Mouse (Mus musculus) stomach, embryonic 16.5 days (tissue): ENCODE data around the gene Nuak1. TPM values are rescaled to one million over a fixed set of nuclear protein-coding genes. Genes with fewer than 3 reads are reported as not detected.

Experiments
- ATAC-seq: fragments of 200-750 bp; cut with Nextera tagmentation; 2 replicates; pipeline ENCODE4 v1.8.0; 2017; ENCODE audit warnings: moderate number of reproducible peaks, moderate TSS enrichment; ENCODE audit not compliant: insufficient read depth, low FRiP score
- H3K27ac ChIP-seq: fragments of 300-500 bp; sonication (generic); 2 replicates; pipeline ENCODE4 v1.5.1; 2014; ENCODE audit warnings: low read length
- H3K27me3 ChIP-seq: fragments of 300-500 bp; sonication (generic); 2 replicates; pipeline ENCODE4 v1.6.1; 2014; ENCODE audit warnings: low read length, control low read depth, mixed read lengths; ENCODE audit not compliant: control insufficient read depth, insufficient read depth
- H3K36me3 ChIP-seq: fragments of 300-500 bp; sonication (generic); 2 replicates; pipeline ENCODE4 v1.6.1; 2014; ENCODE audit warnings: low read length; ENCODE audit not compliant: control insufficient read depth, insufficient read depth
- H3K4me1 ChIP-seq: fragments of 300-500 bp; sonication (generic); 2 replicates; pipeline ENCODE4 v1.6.1; 2014; ENCODE audit warnings: low read length, control low read depth, mixed read lengths; ENCODE audit not compliant: control insufficient read depth, insufficient read depth
- H3K4me2 ChIP-seq: fragments of 300-500 bp; sonication (generic); 2 replicates; pipeline ENCODE4 v1.6.1; 2014; ENCODE audit warnings: low read depth, low read length, mixed read lengths
- H3K4me3 ChIP-seq: fragments of 300-500 bp; sonication (generic); replicated peaks from 2 replicates; pipeline ENCODE4 v1.5.1; 2014; ENCODE audit warnings: mild to moderate bottlenecking, low read length
- H3K9ac ChIP-seq: fragments of 300-500 bp; sonication (generic); 2 replicates; pipeline ENCODE4 v1.6.1; 2014; ENCODE audit warnings: low read length
- H3K9me3 ChIP-seq: fragments of 300-500 bp; sonication (generic); replicated peaks from 2 replicates; pipeline ENCODE4 v1.6.1; 2016; ENCODE audit warnings: low read length, control low read depth; ENCODE audit not compliant: control insufficient read depth
- WGBS: fragments of 180-500 bp; shearing (Covaris S2); extraction: QIAGEN DNeasy Blood & Tissue Kit; methylation state at CpG from one replicate; pipeline ENCODE4 v1.1.7; 2014; 5-methylcytosine and 5-hydroxymethylcytosine counted together
- polyA plus RNA-seq: library from polyadenylated mRNA; unstranded; fragments of >200 nt; fragmentation: Nextera tagmentation; extraction: Ambion mirVana; gene quantifications from 2 replicates; pipeline ENCODE4 v1.2.1, GENCODE M21; 2015

Nuak1 gene
- polyA plus RNA-seq, 1 experiment from 2014 or later: 1.1 TPM

- peak overlapping the region; percentile 17; the same call in 1 of the 2 replicates for H3K9ac ChIP-seq
- no peak overlapping the region for H3K27ac ChIP-seq
Observed at GRCm38 (mm10) chr10:84392027-84392722, 48.2 kb downstream of the Nuak1 start.

GRCm38 (mm10) chr10:84389707-84390106 is 50.7 kb downstream of the Nuak1 start:
- H3K27ac ChIP-seq: no peak overlapping the region
- ATAC-seq: no peak
- WGBS: 72% methylated on average over 5 of the region's 5 CpGs

More at GRCm38 (mm10) chr10:84392027-84392722, 48.2 kb downstream of the Nuak1 start:
- Histone ChIP-seq H3K4me3 (no peak overlapping the region), H3K36me3 (no peaks in the 10 kb centered on the region), H3K9me3 (no peaks in the 10 kb centered on the region), H3K4me2 (no peak overlapping the region), H3K4me1 (peaks cover 42% of the 10 kb centered on the region), H3K27me3 (no peaks in the 10 kb centered on the region)
- 17% methylated on average over 14 of the region's 14 CpGs for WGBS
- no peak for ATAC-seq

GRCm38 (mm10) chr10:84388357-84389141 is 51.8 kb downstream of the Nuak1 start:
- Histone ChIP-seq H3K4me1 (peaks cover 39% of the 10 kb centered on the region), H3K9me3 (no peaks in the 10 kb centered on the region), H3K9ac (no peak overlapping the region), H3K4me2 (peak overlapping the region; percentile 40), H3K36me3 (no peaks in the 10 kb centered on the region), H3K27me3 (no peaks in the 10 kb centered on the region), H3K27ac (peak overlapping the region; percentile 17; the same call in 1 of the 2 replicates), H3K4me3 (no peak overlapping the region)
- ATAC-seq: peak; percentile 19; the same call in 1 of the 2 replicates
- 30% methylated on average over 22 of the region's 22 CpGs for WGBS

More at GRCm38 (mm10) chr10:84389707-84390106, 50.7 kb downstream of the Nuak1 start:
- Histone ChIP-seq H3K9me3 (no peaks in the 10 kb centered on the region), H3K36me3 (no peaks in the 10 kb centered on the region), H3K4me2 (no peak overlapping the region), H3K4me3 (no peak overlapping the region), H3K9ac (no peak overlapping the region), H3K27me3 (no peaks in the 10 kb centered on the region), H3K4me1 (peaks cover 30% of the 10 kb centered on the region)

- Histone ChIP-seq H3K36me3 (no peaks in the 10 kb centered on the region), H3K4me1 (peaks cover 38% of the 10 kb centered on the region), H3K27me3 (no peaks in the 10 kb centered on the region), H3K9me3 (no peaks in the 10 kb centered on the region), H3K4me3 (no peak overlapping the region), H3K4me2 (no peak overlapping the region), H3K27ac (no peak overlapping the region), H3K9ac (no peak overlapping the region)
- no peak for ATAC-seq
- WGBS: 59% methylated on average over 4 of the region's 4 CpGs
Observed at GRCm38 (mm10) chr10:84387338-84387737, 53.1 kb downstream of the Nuak1 start.

- no peak overlapping the region for H3K4me2 ChIP-seq
- H3K36me3 ChIP-seq: no peaks in the 10 kb centered on the region
- H3K27ac ChIP-seq: no peak overlapping the region
- WGBS: 65% methylated on average over 13 of the region's 13 CpGs
- no peaks in the 10 kb centered on the region for H3K27me3 ChIP-seq
- no peaks in the 10 kb centered on the region for H3K9me3 ChIP-seq
- ATAC-seq: no peak
- H3K4me3 ChIP-seq: no peak overlapping the region
- no peak overlapping the region for H3K9ac ChIP-seq
- H3K4me1 ChIP-seq: peaks cover 32% of the 10 kb centered on the region
Observed at GRCm38 (mm10) chr10:84386625-84387242, 53.7 kb downstream of the Nuak1 start.

GRCm38 (mm10) chr10:84386214-84386613 is 54.2 kb downstream of the Nuak1 start:
- Histone ChIP-seq H3K9me3 (no peaks in the 10 kb centered on the region), H3K4me1 (peaks cover 32% of the 10 kb centered on the region), H3K27me3 (no peaks in the 10 kb centered on the region), H3K27ac (no peak overlapping the region), H3K36me3 (no peaks in the 10 kb centered on the region), H3K4me2 (no peak overlapping the region), H3K9ac (no peak overlapping the region), H3K4me3 (no peak overlapping the region)
- no peak for ATAC-seq
- WGBS: 77% methylated on average over 3 of the region's 3 CpGs

GRCm38 (mm10) chr10:84384761-84385160 is 55.6 kb downstream of the Nuak1 start:
- no peak for ATAC-seq
- Histone ChIP-seq H3K27ac (no peak overlapping the region), H3K9me3 (no peaks in the 10 kb centered on the region), H3K27me3 (no peaks in the 10 kb centered on the region), H3K4me2 (no peak overlapping the region), H3K36me3 (no peaks in the 10 kb centered on the region), H3K9ac (no peak overlapping the region), H3K4me1 (peaks cover 32% of the 10 kb centered on the region), H3K4me3 (no peak overlapping the region)
- WGBS: 80% methylated on average over 9 of the region's 9 CpGs

- Histone ChIP-seq H3K9ac (no peak overlapping the region), H3K9me3 (no peaks in the 10 kb centered on the region), H3K36me3 (no peaks in the 10 kb centered on the region), H3K27ac (peak overlapping the region; percentile 68), H3K4me2 (no peak overlapping the region), H3K4me3 (no peak overlapping the region), H3K27me3 (no peaks in the 10 kb centered on the region), H3K4me1 (peaks cover 22% of the 10 kb centered on the region)
- 13% methylated on average over 17 of the region's 17 CpGs for WGBS
- ATAC-seq: peak; percentile 87
Observed at GRCm38 (mm10) chr10:84382900-84383883, 57.2 kb downstream of the Nuak1 start.
